Mouse (Mus musculus): Measurements from ENCODE around the gene Pdia4.
"Not testable (repeated sequence)": the region's sequence is repeated elsewhere in the genome, so short reads cannot be mapped to it uniquely, and the experiment has no call there.

Gene Pdia4

GRCm38 (mm10) chr6:47762686-47763085, 50.5 kb downstream of the Pdia4 start:
- DNase-seq (ENCODE audit: low spot score in 2 of 2), result not testable (repeated sequence)

- DNase-seq (ENCODE audit: low spot score in 2 of 2), result not testable (repeated sequence)
These were observed 53.8 kb downstream of the Pdia4 start for GRCm38 (mm10) chr6:47759406-47759805.

- peak; percentile 77 to 78 for DNase-seq (ENCODE audit: low spot score in 2 of 2)
These were observed 55.4 kb downstream of the Pdia4 start for GRCm38 (mm10) chr6:47757849-47758248.

- DNase-seq (ENCODE audit: low spot score in 2 of 2), result not testable (repeated sequence)
These were observed 55.8 kb downstream of the Pdia4 start for GRCm38 (mm10) chr6:47757429-47757828.

DNA sequence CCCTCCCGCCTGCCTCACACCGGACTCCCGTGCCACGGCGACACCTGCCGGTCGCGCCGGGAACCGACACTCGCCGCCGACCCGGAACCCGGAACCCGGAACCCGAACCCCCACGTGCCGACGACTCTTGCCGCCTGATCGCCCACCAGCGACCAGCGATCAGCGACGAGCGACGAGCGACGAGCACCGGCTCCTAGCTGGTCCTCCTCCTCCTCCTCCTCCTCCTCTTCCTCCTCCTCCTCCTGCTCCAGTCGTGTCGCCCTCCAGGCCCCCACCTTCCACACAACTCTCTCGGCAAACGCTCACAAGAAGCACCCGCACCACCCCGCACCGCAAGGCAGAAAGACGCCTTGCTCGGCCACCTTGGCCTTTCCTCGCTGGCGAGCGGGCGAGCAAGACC, 60.1 kb downstream of the Pdia4 start:
- not testable (repeated sequence) for DNase-seq (ENCODE audit: low spot score in 2 of 2)

- peak; percentile 76 to 85 for DNase-seq (ENCODE audit: low spot score in 2 of 2)
These were observed 64.9 kb downstream of the Pdia4 start for GRCm38 (mm10) chr6:47748306-47748705.

GRCm38 (mm10) chr6:47747886-47748285, 65.3 kb downstream of the Pdia4 start:
- not testable (repeated sequence) for DNase-seq (ENCODE audit: low spot score in 2 of 2)
